Mouse (Mus musculus): Measurements from ENCODE around the gene Eif3i.

DNA sequence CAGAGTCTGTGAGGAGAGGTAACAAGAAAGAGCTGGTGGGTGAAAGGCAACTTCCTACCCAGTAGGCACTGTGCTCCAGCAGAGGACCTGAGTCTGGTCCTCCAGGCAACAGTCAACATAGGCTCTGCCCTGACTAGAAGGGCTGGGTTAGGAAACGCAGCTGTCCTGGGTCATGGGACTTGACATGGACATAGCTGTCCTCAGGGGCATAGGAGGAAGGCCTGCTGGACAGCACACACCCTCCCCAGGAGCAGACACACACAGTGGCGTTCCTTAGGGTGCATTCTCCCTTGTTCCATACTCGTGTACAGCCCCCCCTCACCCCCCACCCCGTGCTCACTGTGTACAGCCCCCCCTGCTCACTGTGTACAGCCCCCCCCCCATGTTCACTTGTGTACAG is 10.0 kb upstream of the Eif3i start:
- TF ChIP-seq CTCF (IDR thresholded peaks at IDR 0.05; ENCODE audit: borderline replicate concordance, control insufficient read depth, extremely low read depth, insufficient read depth, low read length, poor library complexity) = no peak
- no peak for TF ChIP-seq POLR2A (IDR thresholded peaks at IDR 0.05; ENCODE audit: control insufficient read depth, extremely low read depth, insufficient read depth, low read length, poor library complexity)

Measured in thymus, adult 2 months (tissue).